Mouse (Mus musculus): ENCODE results near the gene Wrap53. TPM values are rescaled to one million over a fixed set of nuclear protein-coding genes. Genes with fewer than 3 reads are reported as not detected.

Gene Wrap53
- total and polyA plus RNA-seq, 3 experiments = 9.6 to 22.0 (median 20.5) TPM

- TF ChIP-seq POLR2AphosphoS5 (IDR thresholded peaks at IDR 0.05; ENCODE audit: insufficient replicate concordance, low read depth, low read length) (no peak), GATA1 (IDR thresholded peaks at IDR 0.05; ENCODE audit: borderline replicate concordance, low read length) (no peak), TAL1 (conservative IDR thresholded peaks at IDR 0.05; ENCODE audit: low read depth, low read length) (no peak), GATA2 (IDR thresholded peaks at IDR 0.05; ENCODE audit: borderline replicate concordance, low read depth, low read length) (no peak), CTCF (IDR thresholded peaks at IDR 0.05; ENCODE audit: low read depth, low read length) (no peak)
- H3K9me3 ChIP-seq (replicated peaks) = no peaks in the 10 kb centered on the region
- DNase-seq (ENCODE audit: low spot score) (no peak), ATAC-seq (ENCODE audit: extremely low read depth, insufficient number of reproducible peaks, low FRiP score, poor library complexity, severe bottlenecking) (no peak)
- H3K4me3 ChIP-seq (ENCODE audit: low read depth, low read length) = no peak overlapping the region
- H3K36me3 ChIP-seq (replicated peaks) = no peaks in the 10 kb centered on the region
- H3K27me3 ChIP-seq (ENCODE audit: insufficient read depth, low read length) = peaks cover 10% of the 10 kb centered on the region
- H3K4me1 ChIP-seq (ENCODE audit: insufficient read depth, low read depth, low read length) = peaks cover 69% of the 10 kb centered on the region
Measured at GRCm38 (mm10) chr11:69610899-69611298, 30.8 kb upstream of the Wrap53 start.

GRCm38 (mm10) chr11:69609416-69609815 is 29.4 kb upstream of the Wrap53 start:
- peaks cover 78% of the 10 kb centered on the region for H3K4me1 ChIP-seq (ENCODE audit: insufficient read depth, low read depth, low read length)
- no peak for TF ChIP-seq GATA1 (IDR thresholded peaks at IDR 0.05; ENCODE audit: borderline replicate concordance, low read length)
- TF ChIP-seq POLR2AphosphoS5 (IDR thresholded peaks at IDR 0.05; ENCODE audit: insufficient replicate concordance, low read depth, low read length) = no peak
- TF ChIP-seq GATA2 (IDR thresholded peaks at IDR 0.05; ENCODE audit: borderline replicate concordance, low read depth, low read length) = no peak
- no peak for TF ChIP-seq TAL1 (conservative IDR thresholded peaks at IDR 0.05; ENCODE audit: low read depth, low read length)
- TF ChIP-seq CTCF (IDR thresholded peaks at IDR 0.05; ENCODE audit: low read depth, low read length) = no peak
- DNase-seq (ENCODE audit: low spot score) = no peak
- no peak for ATAC-seq (ENCODE audit: extremely low read depth, insufficient number of reproducible peaks, low FRiP score, poor library complexity, severe bottlenecking)
- H3K9me3 ChIP-seq (replicated peaks) = no peaks in the 10 kb centered on the region
- H3K4me3 ChIP-seq (ENCODE audit: low read depth, low read length) = no peak overlapping the region; the same call in 1 of the 2 replicates
- H3K36me3 ChIP-seq (replicated peaks) = no peaks in the 10 kb centered on the region
- no peaks in the 10 kb centered on the region; the same call in 1 of the 2 replicates for H3K27me3 ChIP-seq (ENCODE audit: insufficient read depth, low read length)

- Histone ChIP-seq H3K36me3 (replicated peaks) (peaks cover 9% of the 10 kb centered on the region), H3K27me3 (ENCODE audit: insufficient read depth, low read length) (no peaks in the 10 kb centered on the region), H3K9me3 (replicated peaks) (no peaks in the 10 kb centered on the region), H3K4me1 (ENCODE audit: insufficient read depth, low read depth, low read length) (peaks cover 79% of the 10 kb centered on the region), H3K4me3 (ENCODE audit: low read depth, low read length) (no peak overlapping the region)
- DNase-seq (ENCODE audit: low spot score) (no peak), ATAC-seq (ENCODE audit: extremely low read depth, insufficient number of reproducible peaks, low FRiP score, poor library complexity, severe bottlenecking) (no peak)
- TF ChIP-seq POLR2AphosphoS5 (IDR thresholded peaks at IDR 0.05; ENCODE audit: insufficient replicate concordance, low read depth, low read length) = no peak
- no peak for TF ChIP-seq GATA2 (IDR thresholded peaks at IDR 0.05; ENCODE audit: borderline replicate concordance, low read depth, low read length)
Measured at GRCm38 (mm10) chr11:69608525-69608924, 28.5 kb upstream of the Wrap53 start.

GRCm38 (mm10) chr11:69606832-69607231 is 26.8 kb upstream of the Wrap53 start:
- no peaks in the 10 kb centered on the region for H3K9me3 ChIP-seq (replicated peaks)
- no peak for TF ChIP-seq GATA2 (IDR thresholded peaks at IDR 0.05; ENCODE audit: borderline replicate concordance, low read depth, low read length)
- TF ChIP-seq GATA1 (IDR thresholded peaks at IDR 0.05; ENCODE audit: borderline replicate concordance, low read length) = no peak
- no peak for TF ChIP-seq TAL1 (conservative IDR thresholded peaks at IDR 0.05; ENCODE audit: low read depth, low read length)
- no peak for TF ChIP-seq POLR2AphosphoS5 (IDR thresholded peaks at IDR 0.05; ENCODE audit: insufficient replicate concordance, low read depth, low read length)
- TF ChIP-seq CTCF (IDR thresholded peaks at IDR 0.05; ENCODE audit: low read depth, low read length) = no peak
- DNase-seq (ENCODE audit: low spot score) (no peak), ATAC-seq (ENCODE audit: extremely low read depth, insufficient number of reproducible peaks, low FRiP score, poor library complexity, severe bottlenecking) (no peak)
- H3K36me3 ChIP-seq (replicated peaks) = peaks cover 25% of the 10 kb centered on the region
- peaks cover 85% of the 10 kb centered on the region for H3K4me1 ChIP-seq (ENCODE audit: insufficient read depth, low read depth, low read length)
- H3K4me3 ChIP-seq (ENCODE audit: low read depth, low read length) = no peak overlapping the region; the same call in 1 of the 2 replicates
- no peaks in the 10 kb centered on the region for H3K27me3 ChIP-seq (ENCODE audit: insufficient read depth, low read length)

- no peak for DNase-seq (ENCODE audit: low spot score)
- Histone ChIP-seq H3K4me1 (ENCODE audit: insufficient read depth, low read depth, low read length) (peaks cover 89% of the 10 kb centered on the region), H3K27me3 (ENCODE audit: insufficient read depth, low read length) (no peaks in the 10 kb centered on the region), H3K4me3 (ENCODE audit: low read depth, low read length) (peak overlapping the region; percentile 68), H3K9me3 (replicated peaks) (no peaks in the 10 kb centered on the region), H3K36me3 (replicated peaks) (peaks cover 29% of the 10 kb centered on the region)
- ATAC-seq (ENCODE audit: extremely low read depth, insufficient number of reproducible peaks, low FRiP score, poor library complexity, severe bottlenecking) = no peak
- TF ChIP-seq CTCF (IDR thresholded peaks at IDR 0.05; ENCODE audit: low read depth, low read length) = no peak
- TF ChIP-seq POLR2AphosphoS5 (IDR thresholded peaks at IDR 0.05; ENCODE audit: insufficient replicate concordance, low read depth, low read length) = no peak
- no peak for TF ChIP-seq GATA2 (IDR thresholded peaks at IDR 0.05; ENCODE audit: borderline replicate concordance, low read depth, low read length)
- TF ChIP-seq TAL1 (conservative IDR thresholded peaks at IDR 0.05; ENCODE audit: low read depth, low read length) = no peak
- TF ChIP-seq GATA1 (IDR thresholded peaks at IDR 0.05; ENCODE audit: borderline replicate concordance, low read length) = no peak
Measured at GRCm38 (mm10) chr11:69606491-69606795, 26.4 kb upstream of the Wrap53 start.

- peak; percentile 89 for DNase-seq (ENCODE audit: low spot score)
- Histone ChIP-seq H3K4me1 (ENCODE audit: insufficient read depth, low read depth, low read length) (peaks cover 90% of the 10 kb centered on the region), H3K9me3 (replicated peaks) (no peaks in the 10 kb centered on the region), H3K36me3 (replicated peaks) (peaks cover 33% of the 10 kb centered on the region), H3K27me3 (ENCODE audit: insufficient read depth, low read length) (no peaks in the 10 kb centered on the region), H3K4me3 (ENCODE audit: low read depth, low read length) (peak within 1 kb of the TSS; percentile 80)
- TF ChIP-seq POLR2AphosphoS5 (IDR thresholded peaks at IDR 0.05; ENCODE audit: insufficient replicate concordance, low read depth, low read length) (peak; percentile 69; the same call in 1 of the 2 replicates), CTCF (IDR thresholded peaks at IDR 0.05; ENCODE audit: low read depth, low read length) (no peak)
- peak; percentile 79 for ATAC-seq (ENCODE audit: extremely low read depth, insufficient number of reproducible peaks, low FRiP score, poor library complexity, severe bottlenecking)
Measured at GRCm38 (mm10) chr11:69605726-69606490, 25.9 kb upstream of the Wrap53 start, which contains the start of gene Atp1b2. Atp1b2 (minus strand) TSS chr11:69605942.
